Mouse (Mus musculus) ES-Bruce4 (cell line): ENCODE results near the gene Tnfsf10.

Experiments
- CTCF ChIP-seq: IDR thresholded peaks from one replicate; pipeline ENCODE4 v1.8.1; 2011; ENCODE audit warnings: low read depth, low read length
- EP300 ChIP-seq: IDR thresholded peaks from 2 replicates; pipeline ENCODE4 v1.6.1; 2011; ENCODE audit warnings: low read depth, low read length; ENCODE audit not compliant: insufficient read depth
- POLR2A ChIP-seq: IDR thresholded peaks from one replicate; pipeline ENCODE4 v1.8.1; 2011; ENCODE audit warnings: low read length; ENCODE audit not compliant: insufficient read depth

DNA sequence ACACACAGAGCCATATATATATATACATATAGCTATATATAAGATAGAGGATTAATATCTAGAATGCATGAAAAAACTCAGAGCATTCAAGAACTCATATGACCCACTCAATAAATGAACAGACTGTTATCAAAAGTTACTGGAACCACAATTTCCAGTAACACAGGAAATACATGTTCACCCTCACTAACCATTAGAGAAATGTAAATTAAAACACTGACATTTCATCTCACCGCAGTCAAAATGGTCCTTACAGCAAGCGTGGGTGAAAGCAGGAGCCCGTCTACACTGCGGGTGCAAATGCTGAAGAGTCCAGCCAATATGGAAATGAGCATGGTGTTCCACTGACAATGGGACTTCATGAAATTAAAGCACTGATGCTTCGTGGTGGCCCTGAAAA, 13.9 kb downstream of the Tnfsf10 start:
- TF ChIP-seq POLR2A (no peak), CTCF (no peak), EP300 (no peak)
